9 mouse cellular contexts compared by ENCODE assay signal in genomic region chr9:54533975-54534374, GRCm38 (mm10). TPM values are rescaled to one million over a fixed set of nuclear protein-coding genes. Genes with fewer than 3 reads are reported as not detected.
A peak's percentile ranks its signal among the peaks of the same experiment; 100 is the strongest.
DNase-seq lines count a peak whose midpoint lies in the region; ATAC-seq lines count a peak whose summit lies in the region.
"Had no signal": no experiment of that assay in that cellular context is flagged by ENCODE, and none has a peak within 500 bp of the region (broad histone marks: within the 10 kb centered on the region; RNA-seq: fewer than 3 reads in every experiment).

No protein-coding gene starts in this region.

- no peaks in the 10 kb centered on the region for H3K27me3 ChIP-seq in heart, embryonic 11.5 days (ENCODE audit: control insufficient read depth, insufficient read depth, low read length)

- 0 out of 2 replicates have a peak, but pooled peaks have one; percentile 35 for ATAC-seq in heart, embryonic 11.5 days (replicated peaks; ENCODE audit: insufficient number of reproducible peaks, low FRiP score, low TSS enrichment)

- no peak for DNase-seq in heart, adult 9 months (ENCODE audit: low spot score in 2 of 2)
- peak; percentile 77 for DNase-seq in brain, adult 2 months (ENCODE audit: low read depth, low spot score)
- DNase-seq in frontal cortex, postnatal 10 days (ENCODE audit: low spot score in 2 of 2) = peak; percentile 72 to 81
- peak; percentile 76 to 90 for DNase-seq in left cerebral cortex, postnatal 14 days (ENCODE audit: low spot score in 2 of 2)
- DNase-seq in thymus, adult 18-20 months = no peak
- no peak for DNase-seq in gastrocnemius, adult 18-20 months (ENCODE audit: low spot score)
- no peak for DNase-seq in kidney, postnatal 14 days

- no peak overlapping the region for H3K27ac ChIP-seq in heart, embryonic 11.5 days (ENCODE audit: low read depth, low read length)

- H3K4me1 ChIP-seq in heart, embryonic 11.5 days (ENCODE audit: control insufficient read depth, insufficient read depth, low read length) = no peaks in the 10 kb centered on the region

- no peak overlapping the region for H3K4me2 ChIP-seq in heart, embryonic 11.5 days

- H3K9ac ChIP-seq in heart, embryonic 11.5 days (ENCODE audit: low read depth, low read length) = no peak overlapping the region

- no peaks in the 10 kb centered on the region for H3K9me3 ChIP-seq in heart, embryonic 11.5 days (replicated peaks; ENCODE audit: control insufficient read depth, low read length)

- no peaks in the 10 kb centered on the region for H3K36me3 ChIP-seq in heart, embryonic 11.5 days (ENCODE audit: control insufficient read depth, insufficient read depth, low read length)

- intact Hi-C loops in left cerebral cortex, postnatal 14 days (cut with DNase I) = no loop called here

- WGBS in heart, embryonic 11.5 days (ENCODE audit: insufficient replicate concordance) = 58% methylated on average over 5 of the region's 5 CpGs

- no peak overlapping the region for H3K4me3 ChIP-seq in heart, embryonic 11.5 days (ENCODE audit: low read depth, low read length)

RNA-seq across cellular contexts. Expression of gene Sh2d7, which starts 4.8 kb away (rescaled TPM):
- not detected in 2 replicates for polyA plus RNA-seq in heart, embryonic 11.5 days (2014; fragmentation: Nextera tagmentation; extraction: Ambion mirVana)
- not detected for total RNA-seq in left cerebral cortex, postnatal 14 days (2021)
- not detected for total RNA-seq in gastrocnemius, adult 18-20 months (2021)
- polyA plus RNA-seq: spleen, adult 2 months had no signal

RNA-seq across cellular contexts. Expression of gene Cib2, which starts 26.0 kb away (rescaled TPM):
- 6.1 TPM in 2 replicates for polyA plus RNA-seq in heart, embryonic 11.5 days (2014; fragmentation: Nextera tagmentation; extraction: Ambion mirVana)
- 10 to 100 TPM; 17.6 to 20.2 TPM for total RNA-seq in left cerebral cortex, postnatal 14 days (2021)
- 100 to 1,000 TPM; 111 to 121 TPM for total RNA-seq in gastrocnemius, adult 18-20 months (2021)

RNA-seq across cellular contexts. Expression of gene Dmxl2, which starts 32.5 kb away (rescaled TPM):
- polyA plus RNA-seq in heart, embryonic 11.5 days (2014; fragmentation: Nextera tagmentation; extraction: Ambion mirVana) = 7.6 and 12.5 TPM in 2 replicates
- total RNA-seq in left cerebral cortex, postnatal 14 days (2021) = 100 to 1,000 TPM; 197 to 206 TPM
- total RNA-seq in gastrocnemius, adult 18-20 months (2021) = 1 to 10 TPM; 2.4 to 3.1 TPM

RNA-seq across cellular contexts. Expression of gene Idh3a, which starts 52.2 kb away (rescaled TPM):
- 441 and 486 TPM in 2 replicates for polyA plus RNA-seq in heart, embryonic 11.5 days (2014; fragmentation: Nextera tagmentation; extraction: Ambion mirVana)
- total RNA-seq in left cerebral cortex, postnatal 14 days (2021) = 100 to 1,000 TPM; 225 to 229 TPM
- total RNA-seq in gastrocnemius, adult 18-20 months (2021) = 100 to 1,000 TPM; 491 to 527 TPM

Comparison
In these comparisons a context has a peak if more than half of its experiments do, and no peak if none do; other contexts are left out.
1. DNase-seq: peak in brain, adult 2 months (single experiment), frontal cortex, postnatal 10 days (2 of 2) and left cerebral cortex, postnatal 14 days (2 of 2); none in heart, adult 9 months (0 of 2), thymus, adult 18-20 months (0 of 2), gastrocnemius, adult 18-20 months (single experiment) and kidney, postnatal 14 days (single experiment).
2. RNA of gene Cib2, which starts 26.0 kb away (total RNA-seq): 111 to 121 TPM in gastrocnemius, adult 18-20 months; 17.6 to 20.2 TPM in left cerebral cortex, postnatal 14 days; every median in the first group is over 4 times any median in the second.
3. RNA of gene Dmxl2, which starts 32.5 kb away (total RNA-seq): 197 to 206 TPM in left cerebral cortex, postnatal 14 days; 2.4 to 3.1 TPM in gastrocnemius, adult 18-20 months; every median in the first group is over 10 times any median in the second.